Mouse (Mus musculus): ENCODE measurements around the gene Hist1h4f. TPM values are rescaled to one million over a fixed set of nuclear protein-coding genes. Genes with fewer than 3 reads are reported as not detected.
"Not testable (repeated sequence)": the region's sequence is repeated elsewhere in the genome, so short reads cannot be mapped to it uniquely, and the experiment has no call there.

The Hist1h4f gene
- polyA plus RNA-seq, 1 experiment from 2014 or later = 1.3 TPM

DNA sequence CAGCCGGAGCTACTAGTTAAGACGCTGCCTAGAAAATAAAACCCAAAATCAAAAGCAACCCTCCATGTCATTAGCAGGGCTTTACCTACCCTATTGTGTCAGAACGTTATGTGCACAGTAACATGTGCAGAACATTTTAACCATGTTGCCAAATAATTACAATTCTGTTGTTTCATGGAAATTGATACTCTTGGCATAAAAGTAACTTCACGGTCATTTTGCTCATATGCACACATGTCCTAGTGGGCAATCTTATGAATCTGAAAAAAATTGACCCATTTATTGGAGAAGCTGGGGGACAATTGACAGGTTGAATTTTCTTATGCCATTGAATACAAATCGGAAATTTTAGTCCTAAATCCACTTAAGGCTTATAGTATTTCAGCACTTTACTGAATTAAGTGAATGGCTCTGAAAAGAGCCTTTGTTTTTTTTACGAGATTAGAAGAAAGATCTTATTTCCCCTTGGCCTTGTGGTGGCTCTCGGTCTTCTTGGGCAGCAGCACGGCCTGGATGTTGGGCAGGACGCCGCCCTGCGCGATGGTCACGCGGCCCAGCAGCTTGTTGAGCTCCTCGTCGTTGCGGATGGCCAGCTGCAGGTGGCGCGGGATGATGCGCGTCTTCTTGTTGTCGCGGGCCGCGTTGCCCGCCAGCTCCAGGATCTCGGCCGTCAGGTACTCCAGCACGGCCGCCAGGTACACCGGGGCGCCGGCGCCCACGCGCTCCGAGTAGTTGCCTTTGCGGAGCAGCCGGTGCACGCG lies 19.0 kb upstream of the Hist1h4f start:
- not testable (repeated sequence) for H3K4me1 ChIP-seq (ENCODE audit: control insufficient read depth, insufficient read depth, low read length); H3K9me3 ChIP-seq (replicated peaks; ENCODE audit: control insufficient read depth, low read length); ATAC-seq (replicated peaks; ENCODE audit: insufficient number of reproducible peaks, low FRiP score, low TSS enrichment, low read depth); H3K36me3 ChIP-seq (replicated peaks; ENCODE audit: control insufficient read depth, insufficient read depth, low read depth, low read length); H3K27me3 ChIP-seq (ENCODE audit: control insufficient read depth, insufficient read depth, low read length)
- H3K9ac ChIP-seq (replicated peaks; ENCODE audit: low read length) = peak overlapping the region; percentile 51
- DNase-seq (ENCODE audit: low spot score) = peak; percentile 69
- 1% methylated on average over 19 of the region's 41 CpGs for WGBS
- H3K27ac ChIP-seq (replicated peaks; ENCODE audit: low read depth, low read length) = peak overlapping the region; percentile 93
- H3K4me3 ChIP-seq (ENCODE audit: low read depth, low read length) = peak overlapping the region; percentile 32
- H3K4me2 ChIP-seq (ENCODE audit: low read depth, low read length) = peak overlapping the region; percentile 39

DNA sequence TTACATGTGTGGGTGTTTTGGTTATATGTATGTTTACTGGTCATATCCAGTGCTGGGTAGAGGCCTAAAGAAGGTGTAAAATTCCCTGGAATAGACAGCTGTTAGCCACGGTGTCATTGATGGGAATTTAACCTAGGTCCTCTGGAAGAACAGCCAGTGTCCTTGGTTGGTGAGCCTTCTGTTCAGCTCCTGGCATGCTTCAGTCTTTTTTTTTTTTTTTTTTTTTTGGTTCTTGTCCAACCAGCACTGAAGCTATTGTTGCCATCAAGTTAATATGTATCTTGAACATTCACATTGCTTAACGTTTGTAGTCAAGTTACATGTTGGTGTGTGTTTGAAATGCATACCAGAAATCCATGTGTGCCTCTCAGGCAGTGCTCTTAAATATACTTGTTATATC lies 13.0 kb upstream of the Hist1h4f start:
- Histone ChIP-seq H3K4me3 (ENCODE audit: low read depth, low read length) (no peak overlapping the region), H3K36me3 (replicated peaks; ENCODE audit: control insufficient read depth, insufficient read depth, low read depth, low read length) (no peaks in the 10 kb centered on the region), H3K27me3 (ENCODE audit: control insufficient read depth, insufficient read depth, low read length) (no peaks in the 10 kb centered on the region), H3K27ac (replicated peaks; ENCODE audit: low read depth, low read length) (no peak overlapping the region), H3K9ac (replicated peaks; ENCODE audit: low read length) (no peak overlapping the region), H3K9me3 (replicated peaks; ENCODE audit: control insufficient read depth, low read length) (no peaks in the 10 kb centered on the region), H3K4me2 (ENCODE audit: low read depth, low read length) (no peak overlapping the region), H3K4me1 (ENCODE audit: control insufficient read depth, insufficient read depth, low read length) (no peaks in the 10 kb centered on the region)
- ATAC-seq (replicated peaks; ENCODE audit: insufficient number of reproducible peaks, low FRiP score, low TSS enrichment, low read depth) (no peak), DNase-seq (ENCODE audit: low spot score) (no peak)
- 85% methylated on average over 2 of the region's 2 CpGs for WGBS

DNA sequence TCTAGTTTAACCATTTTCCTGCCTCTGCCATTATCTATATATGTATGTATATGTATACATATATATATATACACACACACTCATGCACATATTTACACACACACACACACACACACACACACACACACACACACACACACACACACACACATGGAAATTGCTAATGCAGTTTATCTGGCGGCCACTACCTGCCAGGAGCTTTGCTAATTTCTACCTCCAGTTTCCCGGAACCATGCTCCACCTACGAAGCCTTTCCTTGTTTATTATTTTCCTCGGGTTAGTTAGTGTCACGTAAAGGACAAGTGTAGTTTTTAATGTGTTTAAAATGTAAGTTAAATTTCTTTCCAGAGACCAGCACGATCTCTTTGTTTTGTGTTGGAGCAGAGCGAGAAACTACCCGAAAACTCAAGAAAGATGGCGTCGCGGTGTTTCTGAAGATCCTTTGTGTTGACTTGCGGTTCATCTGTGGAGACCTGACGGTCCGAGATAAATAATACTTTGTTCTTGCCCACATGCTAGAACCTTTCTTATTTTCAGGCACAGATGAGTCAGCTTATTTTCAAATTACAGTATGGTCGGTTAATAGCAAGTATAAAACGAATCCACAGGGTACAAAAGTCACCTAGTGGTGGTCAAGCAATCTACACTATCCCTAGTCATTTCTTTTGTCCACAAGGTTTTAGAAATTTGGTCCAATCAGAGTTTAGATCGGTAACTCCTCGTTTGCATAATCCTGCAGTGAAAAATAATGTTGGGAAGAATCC lies 11.4 kb upstream of the Hist1h4f start:
- Histone ChIP-seq H3K9me3 (replicated peaks; ENCODE audit: control insufficient read depth, low read length) (no peaks in the 10 kb centered on the region), H3K4me3 (ENCODE audit: low read depth, low read length) (peak overlapping the region; percentile 30), H3K27ac (replicated peaks; ENCODE audit: low read depth, low read length) (peak overlapping the region; percentile 95), H3K9ac (replicated peaks; ENCODE audit: low read length) (peak overlapping the region; percentile 67), H3K4me1 (ENCODE audit: control insufficient read depth, insufficient read depth, low read length) (no peaks in the 10 kb centered on the region), H3K27me3 (ENCODE audit: control insufficient read depth, insufficient read depth, low read length) (no peaks in the 10 kb centered on the region), H3K4me2 (ENCODE audit: low read depth, low read length) (peak overlapping the region; percentile 62), H3K36me3 (replicated peaks; ENCODE audit: control insufficient read depth, insufficient read depth, low read depth, low read length) (no peaks in the 10 kb centered on the region)
- 4% methylated on average over 18 of the region's 18 CpGs for WGBS
- DNase-seq (ENCODE audit: low spot score) = peak; percentile 82
- ATAC-seq (replicated peaks; ENCODE audit: insufficient number of reproducible peaks, low FRiP score, low TSS enrichment, low read depth) = peak; percentile 41; the same call in 1 of the 2 replicates

DNA sequence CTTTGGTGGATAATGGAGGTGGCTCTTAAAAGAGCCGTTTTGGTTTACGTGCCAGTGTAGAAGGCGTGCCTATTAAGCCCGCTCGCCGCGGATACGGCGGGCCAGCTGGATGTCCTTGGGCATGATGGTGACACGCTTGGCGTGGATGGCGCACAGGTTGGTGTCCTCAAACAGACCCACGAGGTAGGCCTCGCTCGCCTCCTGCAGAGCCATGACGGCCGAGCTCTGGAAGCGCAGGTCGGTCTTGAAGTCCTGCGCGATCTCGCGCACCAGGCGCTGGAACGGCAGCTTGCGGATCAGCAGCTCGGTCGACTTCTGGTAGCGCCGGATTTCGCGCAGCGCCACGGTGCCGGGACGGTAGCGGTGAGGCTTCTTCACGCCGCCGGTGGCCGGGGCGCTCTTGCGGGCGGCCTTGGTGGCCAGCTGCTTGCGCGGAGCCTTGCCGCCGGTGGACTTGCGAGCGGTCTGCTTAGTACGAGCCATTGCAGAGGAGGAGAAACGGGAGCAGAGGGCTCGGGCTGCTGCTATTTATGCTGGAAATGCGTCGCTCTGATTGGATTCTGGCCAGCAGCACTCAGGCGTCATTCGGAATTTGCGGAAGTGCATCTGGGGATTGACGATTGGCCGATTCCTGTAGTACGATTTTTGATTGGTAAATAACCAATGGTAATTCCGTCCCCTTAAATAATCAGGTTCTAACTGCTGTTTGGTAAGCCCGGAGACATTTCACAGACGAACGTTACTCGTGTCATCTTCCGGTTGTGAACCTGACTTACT lies 10.6 kb upstream of the Hist1h4f start, which contains the start of gene Hist1h3e:
Hist1h3e (minus strand) TSS at position 487 of the 777 bp plus-strand sequence.
- peak within 1 kb of the TSS; percentile 62 for H3K4me2 ChIP-seq (ENCODE audit: low read depth, low read length)
- H3K9ac ChIP-seq (replicated peaks; ENCODE audit: low read length) = peak within 1 kb of the TSS; percentile 67
- not testable (repeated sequence) for H3K4me1 ChIP-seq (ENCODE audit: control insufficient read depth, insufficient read depth, low read length); H3K36me3 ChIP-seq (replicated peaks; ENCODE audit: control insufficient read depth, insufficient read depth, low read depth, low read length); H3K27me3 ChIP-seq (ENCODE audit: control insufficient read depth, insufficient read depth, low read length); H3K9me3 ChIP-seq (replicated peaks; ENCODE audit: control insufficient read depth, low read length)
- H3K27ac ChIP-seq (replicated peaks; ENCODE audit: low read depth, low read length) = peak within 1 kb of the TSS; percentile 95
- peak; percentile 97 for DNase-seq (ENCODE audit: low spot score)
- peak; percentile 97 for ATAC-seq (replicated peaks; ENCODE audit: insufficient number of reproducible peaks, low FRiP score, low TSS enrichment, low read depth)
- under 1% methylated on average over 33 of the region's 67 CpGs for WGBS
- peak within 1 kb of the TSS; percentile 30 for H3K4me3 ChIP-seq (ENCODE audit: low read depth, low read length)

DNA sequence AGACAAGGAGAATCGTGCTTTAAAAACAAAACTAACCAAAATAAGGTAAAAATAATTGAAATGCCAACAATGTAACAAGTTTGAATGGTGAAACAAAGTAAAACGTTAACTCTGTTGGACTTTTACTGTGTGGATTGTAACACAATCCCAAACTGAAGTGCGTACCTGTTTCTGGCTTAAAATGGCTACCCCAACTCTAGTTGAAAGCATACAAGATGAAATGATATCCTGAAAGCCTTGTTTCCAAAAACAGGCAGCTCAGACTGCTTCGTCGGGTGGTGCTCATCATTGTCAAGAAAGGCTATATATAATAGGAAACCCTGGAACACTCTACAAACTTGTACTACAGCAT lies 10.1 kb upstream of the Hist1h4f start:
- not testable (repeated sequence) for ATAC-seq (replicated peaks; ENCODE audit: insufficient number of reproducible peaks, low FRiP score, low TSS enrichment, low read depth); DNase-seq (ENCODE audit: low spot score); H3K36me3 ChIP-seq (replicated peaks; ENCODE audit: control insufficient read depth, insufficient read depth, low read depth, low read length); H3K9me3 ChIP-seq (replicated peaks; ENCODE audit: control insufficient read depth, low read length); H3K4me1 ChIP-seq (ENCODE audit: control insufficient read depth, insufficient read depth, low read length); H3K27me3 ChIP-seq (ENCODE audit: control insufficient read depth, insufficient read depth, low read length); H3K4me2 ChIP-seq (ENCODE audit: low read depth, low read length)
- Histone ChIP-seq H3K9ac (replicated peaks; ENCODE audit: low read length) (peak overlapping the region; percentile 52), H3K4me3 (ENCODE audit: low read depth, low read length) (peak overlapping the region; percentile 30), H3K27ac (replicated peaks; ENCODE audit: low read depth, low read length) (peak overlapping the region; percentile 76)
- WGBS = 0% methylated on average over 2 of the region's 5 CpGs

DNA sequence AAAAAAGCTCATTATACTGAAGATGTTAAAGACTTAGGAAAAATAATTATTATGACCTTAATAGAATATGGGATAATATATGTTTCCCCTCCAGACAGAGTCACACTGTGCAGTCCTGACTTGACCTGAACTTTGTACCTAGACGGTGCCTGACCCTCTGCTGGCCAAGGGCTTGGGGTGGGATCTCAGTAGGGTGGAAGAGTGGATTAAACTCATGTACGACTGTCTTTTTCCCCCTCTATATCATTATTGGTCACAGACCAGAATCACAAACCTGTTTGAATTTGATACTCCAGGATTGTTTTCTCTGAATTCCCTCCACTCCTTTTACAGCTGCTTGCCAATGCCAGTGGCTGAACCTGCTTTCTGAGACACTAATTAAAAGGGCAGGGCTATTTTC lies 9.3 kb upstream of the Hist1h4f start:
- H3K9ac ChIP-seq (replicated peaks; ENCODE audit: low read length); H3K27ac ChIP-seq (replicated peaks; ENCODE audit: low read depth, low read length): not testable (repeated sequence)

DNA sequence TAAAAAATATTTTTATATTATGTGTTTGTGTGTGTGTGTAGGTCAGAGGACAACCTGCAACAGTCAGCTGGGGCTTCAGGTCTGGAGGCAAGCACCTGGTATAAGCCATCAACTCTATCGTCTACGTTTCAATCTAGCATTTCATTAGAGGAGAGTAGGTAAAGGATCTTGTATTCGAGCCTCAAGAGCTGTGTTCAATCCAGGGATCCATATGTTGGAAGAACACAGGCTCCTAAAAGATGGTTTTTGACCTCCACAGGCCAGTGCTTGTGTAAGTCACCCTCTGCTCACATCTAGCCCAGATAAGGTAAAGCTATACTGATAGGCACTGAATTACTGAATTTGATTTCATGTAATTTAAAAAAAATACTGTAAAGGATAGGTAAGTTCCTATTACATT lies 5.5 kb upstream of the Hist1h4f start:
- WGBS = 75% methylated on average over 3 of the region's 3 CpGs
- Histone ChIP-seq H3K27ac (replicated peaks; ENCODE audit: low read depth, low read length) (peak overlapping the region; percentile 72; the same call in 1 of the 2 replicates), H3K4me2 (ENCODE audit: low read depth, low read length) (peak overlapping the region; percentile 10; the same call in 1 of the 2 replicates), H3K36me3 (replicated peaks; ENCODE audit: control insufficient read depth, insufficient read depth, low read depth, low read length) (no peaks in the 10 kb centered on the region), H3K9ac (replicated peaks; ENCODE audit: low read length) (no peak overlapping the region; the same call in 1 of the 2 replicates), H3K4me1 (ENCODE audit: control insufficient read depth, insufficient read depth, low read length) (no peaks in the 10 kb centered on the region), H3K9me3 (replicated peaks; ENCODE audit: control insufficient read depth, low read length) (no peaks in the 10 kb centered on the region), H3K27me3 (ENCODE audit: control insufficient read depth, insufficient read depth, low read length) (no peaks in the 10 kb centered on the region), H3K4me3 (ENCODE audit: low read depth, low read length) (no peak overlapping the region)
- no peak for DNase-seq (ENCODE audit: low spot score)
- no peak for ATAC-seq (replicated peaks; ENCODE audit: insufficient number of reproducible peaks, low FRiP score, low TSS enrichment, low read depth)

More for the DNA sequence above, 9.3 kb upstream of the Hist1h4f start:
- H3K36me3 ChIP-seq (replicated peaks; ENCODE audit: control insufficient read depth, insufficient read depth, low read depth, low read length); DNase-seq (ENCODE audit: low spot score); H3K4me1 ChIP-seq (ENCODE audit: control insufficient read depth, insufficient read depth, low read length); H3K4me2 ChIP-seq (ENCODE audit: low read depth, low read length); H3K4me3 ChIP-seq (ENCODE audit: low read depth, low read length); H3K9me3 ChIP-seq (replicated peaks; ENCODE audit: control insufficient read depth, low read length); ATAC-seq (replicated peaks; ENCODE audit: insufficient number of reproducible peaks, low FRiP score, low TSS enrichment, low read depth); H3K27me3 ChIP-seq (ENCODE audit: control insufficient read depth, insufficient read depth, low read length): not testable (repeated sequence)
- 20% methylated on average over 2 of the region's 2 CpGs for WGBS
